29 mouse cellular contexts compared by ENCODE assay signal in genomic region chr12:98311376-98312083, GRCm38 (mm10). TPM values are rescaled to one million over a fixed set of nuclear protein-coding genes. Genes with fewer than 3 reads are reported as not detected.
A peak's percentile ranks its signal among the peaks of the same experiment; 100 is the strongest.
DNase-seq lines count a peak whose midpoint lies in the region; ATAC-seq and TF ChIP-seq lines count a peak whose summit lies in the region.
"Had no signal": no experiment of that assay in that cellular context is flagged by ENCODE, and none has a peak within 500 bp of the region (broad histone marks: within the 10 kb centered on the region; RNA-seq: fewer than 3 reads in every experiment).

No protein-coding gene starts in this region.

- no peaks in the 10 kb centered on the region for H3K36me3 ChIP-seq in forebrain, embryonic 14.5 days (ENCODE audit: control insufficient read depth, insufficient read depth, low read length)
- H3K36me3 ChIP-seq: embryonic facial prominence, embryonic 10.5 days; embryonic facial prominence, embryonic 13.5 days; forebrain, embryonic 10.5 days; G1E; hindbrain, embryonic 10.5 days; hindbrain, embryonic 13.5 days had no signal

- WGBS in lung, adult 2 months = 86% methylated on average over 7 of the region's 7 CpGs
- 89% methylated on average over 7 of the region's 7 CpGs for WGBS in forebrain, embryonic 14.5 days

- no peak overlapping the region for H3K9ac ChIP-seq in forebrain, embryonic 14.5 days (ENCODE audit: low read length)
- H3K9ac ChIP-seq: embryonic facial prominence, embryonic 13.5 days; forebrain, embryonic 13.5 days; forebrain, postnatal 0 days; hindbrain, embryonic 13.5 days had no signal

- H3K27ac ChIP-seq in forebrain, embryonic 14.5 days (ENCODE audit: low read depth, low read length) = no peak overlapping the region
- H3K27ac ChIP-seq: embryonic facial prominence, embryonic 10.5 days; embryonic facial prominence, embryonic 13.5 days; forebrain, embryonic 10.5 days; forebrain, embryonic 13.5 days; gastrocnemius, adult 2 months; heart, adult 2 months; hindbrain, embryonic 10.5 days; hindbrain, embryonic 13.5 days had no signal

- TF ChIP-seq CTCF in lung, adult 2 months (IDR thresholded peaks at IDR 0.05; ENCODE audit: insufficient read depth, low read length) = no peak

- peak; percentile 57 for ATAC-seq in common myeloid progenitor, adult 5-6 weeks (replicated peaks; ENCODE audit: low read depth, poor library complexity, severe bottlenecking)
- ATAC-seq in hematopoietic stem cell, adult 5-6 weeks (replicated peaks in 1 of 2; ENCODE audit: insufficient read depth in 1 of 2, low FRiP score in 2 of 2, low TSS enrichment in 1 of 2, low read depth in 1 of 2, poor library complexity in 2 of 2, severe bottlenecking in 2 of 2) = peak; percentile 40 to 47
- no peak for ATAC-seq in forebrain, embryonic 14.5 days
- ATAC-seq: forebrain, embryonic 13.5 days; forebrain, postnatal 0 days; hindbrain, embryonic 16.5 days had no signal

- no peaks in the 10 kb centered on the region for H3K4me1 ChIP-seq in lung, adult 2 months (ENCODE audit: control insufficient read depth, insufficient read depth, low read length)
- H3K4me1 ChIP-seq in forebrain, embryonic 14.5 days (ENCODE audit: control insufficient read depth, insufficient read depth, low read length) = no peaks in the 10 kb centered on the region
- H3K4me1 ChIP-seq: embryonic facial prominence, embryonic 10.5 days; embryonic facial prominence, embryonic 13.5 days; forebrain, embryonic 10.5 days; forebrain, embryonic 13.5 days; hindbrain, embryonic 10.5 days; hindbrain, embryonic 13.5 days had no signal

- H3K9me3 ChIP-seq in forebrain, embryonic 14.5 days (replicated peaks; ENCODE audit: control insufficient read depth, low read length) = no peaks in the 10 kb centered on the region
- H3K9me3 ChIP-seq: embryonic facial prominence, embryonic 10.5 days; embryonic facial prominence, embryonic 13.5 days; forebrain, embryonic 10.5 days; forebrain, embryonic 13.5 days; G1E; hindbrain, embryonic 10.5 days; hindbrain, embryonic 13.5 days had no signal

- H3K4me3 ChIP-seq in lung, adult 2 months (replicated peaks; ENCODE audit: extremely low read depth, low read depth, low read length) = no peak overlapping the region
- H3K4me3 ChIP-seq in forebrain, embryonic 14.5 days (ENCODE audit: low read depth, low read length) = no peak overlapping the region
- H3K4me3 ChIP-seq: embryonic facial prominence, embryonic 10.5 days; embryonic facial prominence, embryonic 13.5 days; forebrain, embryonic 10.5 days; forebrain, embryonic 13.5 days; gastrocnemius, adult 2 months; heart, adult 2 months; hindbrain, embryonic 10.5 days; hindbrain, embryonic 13.5 days had no signal

- H3K27me3 ChIP-seq in forebrain, embryonic 14.5 days (replicated peaks; ENCODE audit: control insufficient read depth, insufficient read depth, low read length) = no peaks in the 10 kb centered on the region
- H3K27me3 ChIP-seq: CH12.LX; embryonic facial prominence, embryonic 13.5 days; forebrain, embryonic 13.5 days; hindbrain, embryonic 13.5 days had no signal

- DNase-seq in heart, adult 11 months = peak; percentile 25
- no peak for DNase-seq in heart, adult 8-10 months (ENCODE audit: low spot score)
- no peak for DNase-seq in lung, adult 2 months
- DNase-seq in forebrain, embryonic 14.5 days (ENCODE audit: low spot score) = no peak
- no peak for DNase-seq in left cerebral cortex, adult 8-10 months (ENCODE audit: low spot score in 2 of 2)
- DNase-seq: adrenal gland, adult 2 months; adrenal gland, postnatal 14 days; B cell, adult 2 months; cerebellum, adult 11 months; cerebellum, adult 2 months; cerebellum, adult 9-11 months; cerebellum, postnatal 25 days; embryo, embryonic 11 days; forebrain, postnatal 0 days; gastrocnemius, adult 2 months; gastrocnemius, postnatal 14 days; heart, adult 2 months had no signal

- H3K4me2 ChIP-seq in forebrain, embryonic 14.5 days (ENCODE audit: low read length) = no peak overlapping the region
- H3K4me2 ChIP-seq: embryonic facial prominence, embryonic 13.5 days; forebrain, embryonic 13.5 days; heart, embryonic 11.5 days; hindbrain, embryonic 13.5 days had no signal

- no peak for TF ChIP-seq POLR2A in lung, adult 2 months (IDR thresholded peaks at IDR 0.05; ENCODE audit: borderline replicate concordance, extremely low read depth, low read depth, low read length)

RNA-seq across cellular contexts. Expression of gene Gpr65, which starts 43.1 kb away (rescaled TPM):
- under 1 TPM; 0.28 to 0.43 (median 0.35) TPM for total RNA-seq in heart, adult 8-10 months (2022)
- 19.0 and 19.4 TPM in 2 replicates for total RNA-seq in common myeloid progenitor, adult 5-6 weeks (2017)
- total RNA-seq in hematopoietic stem cell, adult 5-6 weeks (2017) = 40.7 and 45.8 TPM in 2 replicates
- 1.1 and 1.6 TPM in 2 replicates for polyA plus RNA-seq in lung, adult 2 months (2012; rRNA removed)
- 0.10 and 0.27 TPM in 2 replicates for polyA plus RNA-seq in forebrain, embryonic 14.5 days (2014; fragmentation: Nextera tagmentation; extraction: Ambion mirVana)
- under 1 TPM in 3 of 4 experiments, not detected in 1; 0.17 to 0.98 (median 0.95) TPM for total RNA-seq in left cerebral cortex, adult 8-10 months (2022)

RNA-seq across cellular contexts. Expression of gene Galc, which starts 52.3 kb away (rescaled TPM):
- 1 to 10 TPM; 7.6 to 9.6 (median 8.0) TPM for total RNA-seq in heart, adult 8-10 months (2022)
- 5.1 and 6.3 TPM in 2 replicates for total RNA-seq in common myeloid progenitor, adult 5-6 weeks (2017)
- 10.0 and 15.6 TPM in 2 replicates for total RNA-seq in hematopoietic stem cell, adult 5-6 weeks (2017)
- 8.6 and 16.2 TPM in 2 replicates for polyA plus RNA-seq in lung, adult 2 months (2012; rRNA removed)
- polyA plus RNA-seq in forebrain, embryonic 14.5 days (2014; fragmentation: Nextera tagmentation; extraction: Ambion mirVana) = 9.7 and 10.8 TPM in 2 replicates
- total RNA-seq in left cerebral cortex, adult 8-10 months (2022) = 10 to 100 TPM; 23.4 to 27.2 (median 25.1) TPM

Comparison
In these comparisons a context has a peak if more than half of its experiments do, and no peak if none do; other contexts are left out.
1. RNA of gene Gpr65, which starts 43.1 kb away (total RNA-seq): 40.7 to 45.8 TPM in hematopoietic stem cell, adult 5-6 weeks and 19.0 to 19.4 TPM in common myeloid progenitor, adult 5-6 weeks; 0.17 to 0.98 TPM in left cerebral cortex, adult 8-10 months and 0.28 to 0.43 TPM in heart, adult 8-10 months; every median in the first group is over 10 times any median in the second.